Mouse (Mus musculus) midbrain, postnatal 0 days (tissue): ENCODE measurements around the gene Taar6. TPM values are rescaled to one million over a fixed set of nuclear protein-coding genes. Genes with fewer than 3 reads are reported as not detected.
A peak's percentile ranks its signal among the peaks of the same experiment; 100 is the strongest.

Experiments
- ATAC-seq: fragments of 200-750 bp; cut with Nextera tagmentation; 2 replicates; pipeline ENCODE4 v1.8.0; 2017; ENCODE audit warnings: moderate number of reproducible peaks, mild to moderate bottlenecking, moderate TSS enrichment, moderate library complexity; ENCODE audit not compliant: low FRiP score
- DNase-seq: peaks from one replicate; pipeline ENCODE4 v3.0.0-alpha.2; 2015; ENCODE audit warnings: low spot score
- H3K27ac ChIP-seq: fragments of 300-500 bp; sonication (generic); 2 replicates; pipeline ENCODE4 v1.5.1; 2014; ENCODE audit warnings: low read depth, mild to moderate bottlenecking, low read length, mixed read lengths
- H3K27me3 ChIP-seq: fragments of 300-500 bp; sonication (generic); 2 replicates; pipeline ENCODE4 v1.6.1; 2014; ENCODE audit warnings: low read length, control low read depth, mixed read lengths; ENCODE audit not compliant: insufficient read depth
- H3K36me3 ChIP-seq: fragments of 300-500 bp; sonication (generic); 2 replicates; pipeline ENCODE4 v1.6.1; 2014; ENCODE audit warnings: low read length, control low read depth, mixed read lengths; ENCODE audit not compliant: insufficient read depth
- H3K4me1 ChIP-seq: fragments of 300-500 bp; sonication (generic); 2 replicates; pipeline ENCODE4 v1.6.1; 2014; ENCODE audit warnings: mild to moderate bottlenecking, control low read depth, antibody characterized with exemption, low read length, mixed read lengths; ENCODE audit not compliant: insufficient read depth
- H3K4me2 ChIP-seq: fragments of 300-500 bp; sonication (generic); 2 replicates; pipeline ENCODE4 v1.6.1; 2014; ENCODE audit warnings: low read depth, mild to moderate bottlenecking, low read length, mixed read lengths; ENCODE audit not compliant: poor library complexity, severe bottlenecking
- H3K4me3 ChIP-seq: fragments of 300-500 bp; sonication (generic); 2 replicates; pipeline ENCODE4 v1.5.1; 2014; ENCODE audit warnings: low read depth, mild to moderate bottlenecking, low read length, moderate library complexity
- H3K9ac ChIP-seq: fragments of 300-500 bp; sonication (generic); replicated peaks from 2 replicates; pipeline ENCODE4 v1.6.1; 2014; ENCODE audit warnings: mild to moderate bottlenecking, low read length, moderate library complexity, mixed read lengths; ENCODE audit not compliant: poor library complexity, severe bottlenecking
- H3K9me3 ChIP-seq: fragments of 300-500 bp; sonication (generic); 2 replicates; pipeline ENCODE4 v1.6.1; 2016; ENCODE audit warnings: low read length, control low read depth
- CTCF ChIP-seq: IDR thresholded peaks from 2 replicates; pipeline ENCODE4 v1.5.1; 2016; ENCODE audit warnings: antibody characterized with exemption, mild to moderate bottlenecking
- WGBS: fragments of 180-500 bp; shearing (Covaris S2); extraction: QIAGEN DNeasy Blood & Tissue Kit; methylation state at CpG from one replicate; pipeline ENCODE4 v1.1.7; 2014; 5-methylcytosine and 5-hydroxymethylcytosine counted together
- polyA plus RNA-seq: library from polyadenylated mRNA; unstranded; fragments of >200 nt; fragmentation: Nextera tagmentation; extraction: Ambion mirVana; gene quantifications from 2 replicates; pipeline ENCODE4 v1.2.1, GENCODE M21; 2015
- total RNA-seq: library from RNA; depleted of rRNA; stranded (reverse); fragments of >200 nt; gene quantifications from 2 replicates; pipeline ENCODE4 v1.2.3, GENCODE M21; 2014

Gene Taar6
- total and polyA plus RNA-seq, 2 experiments from 2014 or later: not detected

GRCm38 (mm10) chr10:23970656-23971165, 14.7 kb downstream of the Taar6 start, which contains the start of gene Taar5:
Gene Taar5 (plus strand): TSS chr10:23970706.
- WGBS: 94% methylated on average over 11 of the region's 11 CpGs
- ATAC-seq (no peak), DNase-seq (no peak)
- Histone ChIP-seq H3K27ac (no peak within 1 kb of the TSS), H3K27me3 (no peaks in the 10 kb centered on the region), H3K36me3 (no peaks in the 10 kb centered on the region), H3K9ac (no peak within 1 kb of the TSS), H3K4me2 (no peak within 1 kb of the TSS), H3K4me3 (no peak within 1 kb of the TSS), H3K9me3 (no peaks in the 10 kb centered on the region), H3K4me1 (no peaks in the 10 kb centered on the region)
- TF ChIP-seq CTCF: no peak

- WGBS: 93% methylated on average over 6 of the region's 6 CpGs
- no peak overlapping the region for H3K9ac ChIP-seq
- no peaks in the 10 kb centered on the region for H3K36me3 ChIP-seq
- H3K4me2 ChIP-seq: no peak overlapping the region
- DNase-seq (no peak), ATAC-seq (no peak)
- H3K27ac ChIP-seq: no peak overlapping the region
- no peak overlapping the region for H3K4me3 ChIP-seq
- H3K9me3 ChIP-seq: no peaks in the 10 kb centered on the region
- TF ChIP-seq CTCF: no peak
- H3K27me3 ChIP-seq: no peaks in the 10 kb centered on the region
- no peaks in the 10 kb centered on the region for H3K4me1 ChIP-seq
Observed at GRCm38 (mm10) chr10:23964921-23965610, 20.4 kb downstream of the Taar6 start.

- H3K36me3 ChIP-seq: no peaks in the 10 kb centered on the region
- no peaks in the 10 kb centered on the region for H3K9me3 ChIP-seq
- TF ChIP-seq CTCF: no peak
- H3K9ac ChIP-seq: no peak overlapping the region
- no peak overlapping the region for H3K27ac ChIP-seq
- H3K4me1 ChIP-seq: no peaks in the 10 kb centered on the region
- H3K4me2 ChIP-seq: no peak overlapping the region
- no peak overlapping the region for H3K4me3 ChIP-seq
- 65% methylated on average over 3 of the region's 3 CpGs for WGBS
- ATAC-seq: no peak
- peak; percentile 50 for DNase-seq
- no peaks in the 10 kb centered on the region for H3K27me3 ChIP-seq
Observed at GRCm38 (mm10) chr10:23963444-23963843, 22.0 kb downstream of the Taar6 start.

GRCm38 (mm10) chr10:23960444-23960915, 25.0 kb downstream of the Taar6 start, which contains the start of gene Taar4:
Gene Taar4 (plus strand): TSS chr10:23960494.
- no peaks in the 10 kb centered on the region for H3K9me3 ChIP-seq
- 96% methylated on average over 13 of the region's 13 CpGs for WGBS
- H3K36me3 ChIP-seq: no peaks in the 10 kb centered on the region
- TF ChIP-seq CTCF: no peak
- H3K4me2 ChIP-seq: no peak within 1 kb of the TSS
- ATAC-seq: no peak
- H3K27me3 ChIP-seq: no peaks in the 10 kb centered on the region
- H3K9ac ChIP-seq: no peak within 1 kb of the TSS
- no peak within 1 kb of the TSS for H3K4me3 ChIP-seq
- DNase-seq: no peak
- no peaks in the 10 kb centered on the region for H3K4me1 ChIP-seq
- no peak within 1 kb of the TSS for H3K27ac ChIP-seq

- Histone ChIP-seq H3K27me3 (no peaks in the 10 kb centered on the region), H3K4me1 (no peaks in the 10 kb centered on the region), H3K36me3 (no peaks in the 10 kb centered on the region), H3K27ac (no peak overlapping the region), H3K9ac (no peak overlapping the region), H3K9me3 (no peaks in the 10 kb centered on the region), H3K4me2 (no peak overlapping the region), H3K4me3 (no peak overlapping the region)
- no peak for TF ChIP-seq CTCF
- DNase-seq: no peak
- ATAC-seq: no peak
- 71% methylated on average over 3 of the region's 3 CpGs for WGBS
Observed at GRCm38 (mm10) chr10:23959071-23959470, 26.4 kb downstream of the Taar6 start.

GRCm38 (mm10) chr10:23951714-23952113, 33.7 kb downstream of the Taar6 start:
- H3K9ac ChIP-seq: no peak overlapping the region
- no peak overlapping the region for H3K27ac ChIP-seq
- no peaks in the 10 kb centered on the region for H3K27me3 ChIP-seq
- no peak overlapping the region for H3K4me3 ChIP-seq
- no peak overlapping the region for H3K4me2 ChIP-seq
- H3K36me3 ChIP-seq: no peaks in the 10 kb centered on the region
- WGBS: 90% methylated on average over 6 of the region's 6 CpGs
- H3K4me1 ChIP-seq: no peaks in the 10 kb centered on the region; the same call in 1 of the 2 replicates
- DNase-seq (peak; percentile 23), ATAC-seq (no peak)
- H3K9me3 ChIP-seq: no peaks in the 10 kb centered on the region
- no peak for TF ChIP-seq CTCF
